Mouse (Mus musculus) midbrain, embryonic 10.5 days (tissue): ENCODE measurements around the gene Nr1d1. TPM values are rescaled to one million over a fixed set of nuclear protein-coding genes. Genes with fewer than 3 reads are reported as not detected.

ENCODE experiments used
- DNase-seq: peaks from one replicate; pipeline ENCODE4 v3.0.0-alpha.2; 2017; ENCODE audit warnings: low spot score
- H3K27ac ChIP-seq: fragments of 300-500 bp; sonication (generic); replicated peaks from 2 replicates; pipeline ENCODE4 v1.5.1; 2016; ENCODE audit warnings: mild to moderate bottlenecking
- H3K27me3 ChIP-seq: fragments of 300-500 bp; sonication (generic); 2 replicates; pipeline ENCODE4 v1.6.1; 2016; ENCODE audit warnings: low read depth, mild to moderate bottlenecking; ENCODE audit not compliant: poor library complexity, severe bottlenecking
- H3K36me3 ChIP-seq: fragments of 300-500 bp; sonication (generic); 2 replicates; pipeline ENCODE4 v1.6.1; 2016; ENCODE audit warnings: mild to moderate bottlenecking, moderate library complexity
- H3K4me1 ChIP-seq: fragments of 300-500 bp; sonication (generic); 2 replicates; pipeline ENCODE4 v1.6.1; 2016
- H3K4me3 ChIP-seq: fragments of 300-500 bp; sonication (generic); 2 replicates; pipeline ENCODE4 v1.5.1; 2016; ENCODE audit warnings: mild to moderate bottlenecking, moderate library complexity
- H3K9me3 ChIP-seq: fragments of 300-500 bp; sonication (generic); replicated peaks from 2 replicates; pipeline ENCODE4 v1.6.1; 2016; ENCODE audit warnings: mild to moderate bottlenecking
- WGBS: fragments of 180-500 bp; shearing (Covaris S2); methylation state at CpG from one replicate; pipeline ENCODE4 v1.1.7; 2016; 5-methylcytosine and 5-hydroxymethylcytosine counted together
- polyA plus RNA-seq: library from polyadenylated mRNA; unstranded; fragments of >200 nt; fragmentation: Nextera tagmentation; extraction: Ambion mirVana; gene quantifications from 2 replicates; pipeline ENCODE4 v1.2.1, GENCODE M21; 2016

Nr1d1 gene
- polyA plus RNA-seq, 1 experiment from 2014 or later = 1.4 TPM

DNA sequence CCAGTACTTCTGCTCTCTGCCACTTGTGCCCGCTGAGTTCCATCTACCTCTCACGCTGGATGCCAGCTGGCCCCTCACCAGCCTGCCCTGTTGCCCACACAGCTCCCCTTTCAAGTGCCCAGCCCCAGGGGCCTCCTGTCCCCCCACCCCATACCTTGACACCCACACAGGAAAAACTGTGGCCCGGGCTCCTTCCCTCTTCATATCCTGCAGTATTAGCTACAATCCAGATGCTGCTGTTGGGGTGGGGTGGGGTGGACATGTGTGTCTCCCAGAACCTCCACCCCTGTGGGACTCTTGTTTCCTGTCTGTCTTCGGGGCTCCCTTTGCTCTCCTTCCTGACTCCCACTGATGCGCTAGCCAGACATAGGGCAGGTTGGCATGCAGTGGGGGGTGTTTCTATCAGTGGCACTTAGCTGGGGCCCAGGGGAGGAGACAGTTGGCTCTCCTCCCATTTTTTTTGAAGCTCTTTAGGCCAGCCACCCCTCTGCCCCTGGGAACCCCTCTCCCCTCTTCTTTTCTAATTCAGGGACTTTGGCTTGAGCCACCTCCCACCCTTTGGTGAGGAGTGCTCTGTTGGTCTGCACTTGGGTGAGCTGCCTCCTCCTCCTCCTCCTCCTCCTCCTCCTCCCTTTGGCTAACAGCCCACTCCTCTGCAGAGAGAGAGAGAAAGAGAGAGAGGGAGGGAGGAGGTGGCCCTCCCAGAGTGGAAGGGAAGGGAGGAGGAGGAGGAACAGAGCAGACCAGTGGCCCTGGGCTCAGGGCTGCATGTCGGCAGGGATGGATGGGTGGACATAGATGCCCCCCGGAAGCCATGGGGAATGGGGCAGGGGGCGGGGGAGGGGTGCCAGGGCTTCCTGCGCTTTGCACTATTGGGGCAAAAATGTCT, 9.5 kb downstream of the Nr1d1 start:
- Histone ChIP-seq H3K27ac (peak overlapping the region; percentile 79), H3K9me3 (no peaks in the 10 kb centered on the region), H3K4me1 (peaks cover 52% of the 10 kb centered on the region), H3K36me3 (peaks cover 62% of the 10 kb centered on the region), H3K27me3 (no peaks in the 10 kb centered on the region), H3K4me3 (0 out of 2 replicates have a peak overlapping the region, but pooled peaks have one; percentile 16)
- WGBS = 56% methylated on average over 9 of the region's 9 CpGs
- DNase-seq = no peak

DNA sequence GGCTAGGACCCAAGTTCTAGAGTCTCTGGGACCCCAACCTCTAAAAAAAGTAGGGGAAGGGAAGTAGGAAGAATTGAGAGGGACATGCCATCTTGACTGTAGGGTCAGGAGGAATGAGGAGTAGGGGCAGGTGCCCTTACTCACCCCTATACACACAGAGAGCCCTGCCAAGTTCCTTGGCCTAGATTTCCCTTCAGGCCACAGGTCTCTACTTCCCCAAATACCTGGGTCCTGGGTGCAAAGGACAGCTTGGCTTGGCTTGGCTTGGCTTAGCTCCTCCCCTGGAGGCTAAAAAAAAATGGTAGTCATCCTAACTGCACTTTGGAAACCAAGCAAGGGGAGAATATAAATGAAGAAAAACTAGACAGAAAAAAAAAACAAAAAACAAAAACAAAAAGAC, 10.4 kb downstream of the Nr1d1 start:
- Histone ChIP-seq H3K36me3 (peaks cover 58% of the 10 kb centered on the region), H3K9me3 (no peaks in the 10 kb centered on the region)

DNA sequence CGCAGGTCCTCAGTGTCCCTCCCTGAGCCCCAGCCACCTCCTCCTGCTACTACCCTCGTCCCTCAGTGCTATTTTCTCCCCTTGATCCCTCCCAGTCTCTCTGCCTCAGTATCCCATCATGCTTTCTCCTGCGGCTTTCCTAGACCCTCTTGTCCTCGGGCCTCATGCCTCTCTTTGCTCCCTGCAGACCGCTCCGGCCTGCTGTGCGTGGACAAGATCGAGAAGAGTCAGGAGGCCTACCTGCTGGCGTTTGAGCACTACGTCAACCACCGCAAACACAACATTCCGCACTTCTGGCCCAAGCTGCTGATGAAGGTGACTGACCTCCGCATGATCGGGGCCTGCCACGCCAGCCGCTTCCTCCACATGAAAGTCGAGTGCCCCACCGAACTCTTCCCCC, 11.0 kb downstream of the Nr1d1 start:
- Histone ChIP-seq H3K36me3 (peaks cover 54% of the 10 kb centered on the region), H3K27me3 (no peaks in the 10 kb centered on the region), H3K27ac (no peak overlapping the region), H3K9me3 (no peaks in the 10 kb centered on the region), H3K4me3 (no peak overlapping the region), H3K4me1 (peaks cover 46% of the 10 kb centered on the region)
- 87% methylated on average over 18 of the region's 18 CpGs for WGBS
- no peak for DNase-seq

More for the DNA sequence above, 10.4 kb downstream of the Nr1d1 start:
- H3K4me1 ChIP-seq = peaks cover 52% of the 10 kb centered on the region
- no peak for DNase-seq
- H3K27me3 ChIP-seq = no peaks in the 10 kb centered on the region
- H3K4me3 ChIP-seq = no peak overlapping the region
- no peak overlapping the region for H3K27ac ChIP-seq

DNA sequence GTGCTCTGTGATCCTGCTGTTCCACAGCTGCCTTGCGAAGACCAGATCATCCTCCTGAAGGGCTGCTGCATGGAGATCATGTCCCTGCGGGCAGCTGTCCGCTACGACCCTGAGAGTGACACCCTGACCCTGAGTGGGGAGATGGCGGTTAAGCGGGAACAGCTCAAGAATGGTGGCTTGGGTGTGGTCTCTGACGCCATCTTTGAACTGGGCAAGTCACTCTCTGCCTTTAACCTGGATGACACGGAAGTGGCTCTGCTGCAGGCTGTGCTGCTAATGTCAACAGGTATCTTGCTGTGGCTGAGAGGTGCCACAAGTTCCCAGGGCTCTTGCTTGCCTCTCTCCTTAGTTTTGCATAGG, 11.7 kb downstream of the Nr1d1 start:
- DNase-seq = no peak
- 89% methylated on average over 8 of the region's 8 CpGs for WGBS
- no peaks in the 10 kb centered on the region for H3K9me3 ChIP-seq
- no peaks in the 10 kb centered on the region for H3K27me3 ChIP-seq
- no peak overlapping the region for H3K4me3 ChIP-seq
- H3K4me1 ChIP-seq = peaks cover 40% of the 10 kb centered on the region
- peaks cover 52% of the 10 kb centered on the region for H3K36me3 ChIP-seq
- H3K27ac ChIP-seq = no peak overlapping the region

DNA sequence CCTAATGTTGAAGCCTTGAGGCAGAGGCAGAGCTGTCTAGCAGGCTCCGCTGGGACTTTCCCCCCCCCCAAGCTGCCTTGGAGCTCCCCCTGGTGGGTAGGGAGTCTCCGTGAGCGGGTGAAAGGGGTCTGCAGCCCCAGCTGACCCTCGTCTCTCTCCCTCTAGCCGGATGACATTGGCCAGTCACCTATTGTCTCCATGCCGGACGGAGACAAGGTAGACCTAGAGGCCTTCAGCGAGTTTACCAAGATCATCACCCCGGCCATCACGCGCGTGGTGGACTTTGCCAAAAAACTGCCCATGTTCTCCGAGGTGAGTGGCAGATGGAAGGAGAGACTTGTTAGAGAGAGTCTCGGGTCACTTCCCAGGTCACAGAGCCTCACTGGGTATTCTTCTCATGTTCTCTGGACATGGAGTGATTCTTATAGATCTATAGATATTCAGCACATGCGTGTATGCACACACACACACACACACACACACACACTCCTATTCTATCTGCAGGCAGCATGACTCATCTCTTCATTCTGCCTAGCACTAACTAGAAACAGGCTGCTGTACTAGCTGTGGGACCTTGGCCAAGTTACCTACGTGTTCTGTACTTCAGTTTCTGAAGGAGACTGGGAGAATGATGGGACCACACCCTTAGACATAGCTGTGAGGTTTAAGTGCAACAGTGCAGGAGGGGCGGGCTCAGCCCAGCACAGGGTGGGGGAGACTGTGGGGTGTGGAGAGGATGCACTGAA, 12.2 kb downstream of the Nr1d1 start:
- H3K4me1 ChIP-seq = peaks cover 34% of the 10 kb centered on the region
- H3K36me3 ChIP-seq = peaks cover 55% of the 10 kb centered on the region
- H3K27me3 ChIP-seq = no peaks in the 10 kb centered on the region
- DNase-seq = no peak
- H3K27ac ChIP-seq = no peak overlapping the region
- 70% methylated on average over 17 of the region's 17 CpGs for WGBS
- H3K4me3 ChIP-seq = no peak overlapping the region
- no peaks in the 10 kb centered on the region for H3K9me3 ChIP-seq

DNA sequence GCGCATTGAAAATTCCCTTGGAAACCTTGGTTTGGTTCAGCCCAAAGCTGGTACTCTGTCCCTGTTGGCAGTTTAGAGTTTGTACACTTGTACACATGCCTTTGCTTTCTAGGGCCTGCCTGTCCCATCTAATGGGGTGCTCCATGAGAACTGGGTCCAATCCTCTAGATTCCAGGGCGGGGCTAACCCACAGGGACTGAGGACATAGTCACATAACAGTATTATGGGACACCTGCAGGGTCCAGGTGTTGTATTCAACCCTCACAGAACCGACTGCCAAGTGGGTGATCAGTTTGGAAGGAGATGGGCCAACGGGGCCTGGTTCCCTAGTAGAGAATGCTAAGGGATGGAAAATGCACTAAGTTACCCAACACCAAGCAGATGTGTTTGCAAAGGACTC, 13.2 kb downstream of the Nr1d1 start:
- Histone ChIP-seq H3K36me3 (peaks cover 56% of the 10 kb centered on the region), H3K27me3 (no peaks in the 10 kb centered on the region), H3K27ac (no peak overlapping the region), H3K9me3 (no peaks in the 10 kb centered on the region), H3K4me1 (peaks cover 25% of the 10 kb centered on the region), H3K4me3 (no peak overlapping the region)
- no peak for DNase-seq
- 95% methylated on average over 4 of the region's 4 CpGs for WGBS

DNA sequence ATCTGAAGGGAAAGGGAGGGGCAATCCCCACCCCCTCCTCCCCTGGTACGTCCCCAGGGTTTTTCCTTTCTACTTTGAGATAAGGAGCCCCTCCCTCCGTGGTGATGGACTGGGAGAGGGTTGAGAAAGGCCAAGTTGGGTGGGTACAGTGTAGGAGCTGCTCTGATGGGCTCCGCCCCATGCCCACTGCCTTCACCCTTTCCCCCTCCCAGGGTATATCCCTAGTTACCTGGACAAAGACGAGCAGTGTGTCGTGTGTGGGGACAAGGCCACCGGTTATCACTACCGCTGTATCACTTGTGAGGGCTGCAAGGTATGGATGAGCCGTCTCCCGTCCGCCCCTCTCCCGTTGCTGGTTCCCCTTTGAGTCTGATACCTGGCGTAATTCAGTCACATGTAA, 18.4 kb downstream of the Nr1d1 start:
- Histone ChIP-seq H3K4me3 (no peak overlapping the region), H3K9me3 (no peaks in the 10 kb centered on the region), H3K27ac (no peak overlapping the region), H3K4me1 (peaks cover 40% of the 10 kb centered on the region), H3K27me3 (no peaks in the 10 kb centered on the region), H3K36me3 (peaks cover 39% of the 10 kb centered on the region)
- DNase-seq = no peak
- WGBS = 90% methylated on average over 12 of the region's 12 CpGs

DNA sequence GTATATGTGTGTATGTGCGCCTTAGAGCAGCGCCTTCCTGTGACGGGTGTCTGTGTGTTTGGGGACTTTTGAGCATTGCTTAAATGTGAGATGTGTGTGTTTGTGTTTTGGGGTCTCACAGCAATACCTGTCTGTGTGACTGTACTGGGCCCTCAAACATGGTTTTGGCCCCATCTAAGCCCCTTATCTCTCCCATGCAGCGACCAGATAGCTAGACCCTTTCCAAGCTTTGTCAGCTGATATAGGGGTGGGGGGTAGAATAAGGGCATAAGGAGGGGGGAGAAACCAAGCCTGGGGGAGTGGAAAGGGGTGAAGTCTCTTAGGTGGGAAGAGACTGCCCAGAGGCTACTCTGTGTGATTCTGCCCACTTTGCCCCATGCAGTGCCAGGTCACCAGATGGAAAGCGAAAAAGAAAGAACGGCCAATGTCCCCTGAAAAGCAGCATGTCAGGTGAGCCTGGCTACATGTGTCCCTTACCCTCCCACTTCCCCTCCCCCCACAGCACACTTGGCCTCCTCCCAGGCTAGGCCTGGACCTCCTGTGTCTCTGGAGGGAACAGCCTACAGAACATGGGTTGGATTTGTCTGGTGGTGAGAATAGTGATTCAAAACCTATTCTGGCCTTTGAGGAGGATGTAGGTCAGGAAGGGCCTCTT, 19.3 kb downstream of the Nr1d1 start:
- 0 out of 2 replicates have a peak overlapping the region, but pooled peaks have one; percentile 42 for H3K27ac ChIP-seq
- H3K36me3 ChIP-seq = peaks cover 32% of the 10 kb centered on the region
- H3K4me1 ChIP-seq = peaks cover 48% of the 10 kb centered on the region
- 89% methylated on average over 6 of the region's 6 CpGs for WGBS
- no peaks in the 10 kb centered on the region for H3K27me3 ChIP-seq
- DNase-seq = no peak
- no peaks in the 10 kb centered on the region for H3K9me3 ChIP-seq
- H3K4me3 ChIP-seq = no peak overlapping the region

DNA sequence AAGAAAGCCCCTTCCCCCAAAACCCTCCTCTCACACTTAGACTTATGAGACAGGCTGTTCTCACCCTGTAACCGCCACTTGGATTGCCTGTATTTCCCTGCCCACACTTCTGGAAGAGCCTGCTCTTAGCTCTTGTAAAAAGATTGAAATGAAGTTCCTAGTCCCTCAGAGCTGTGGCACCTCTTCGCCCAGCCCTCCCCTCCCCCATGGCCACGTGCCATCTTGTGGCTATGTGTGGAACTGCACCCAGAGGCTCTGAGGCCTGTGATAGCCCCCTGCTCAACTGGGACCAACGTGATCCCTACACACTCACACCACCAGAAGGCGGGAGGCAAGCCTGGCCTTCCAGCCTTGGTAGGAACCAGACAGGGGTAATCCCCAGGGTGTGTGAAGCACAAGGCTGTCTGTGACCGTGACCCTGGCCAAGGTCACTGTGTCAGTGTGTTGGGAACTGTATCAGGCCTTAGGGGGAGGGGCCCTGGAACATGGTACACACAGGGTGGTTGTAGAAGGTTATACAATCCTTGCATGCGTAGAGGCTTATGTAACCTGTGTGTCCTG, 20.4 kb downstream of the Nr1d1 start:
- Histone ChIP-seq H3K27ac (peak overlapping the region; percentile 64), H3K36me3 (peaks cover 25% of the 10 kb centered on the region), H3K4me1 (peaks cover 60% of the 10 kb centered on the region), H3K9me3 (no peaks in the 10 kb centered on the region), H3K4me3 (0 out of 2 replicates have a peak overlapping the region, but pooled peaks have one; percentile 5), H3K27me3 (no peaks in the 10 kb centered on the region)
- WGBS = 22% methylated on average over 7 of the region's 7 CpGs
- DNase-seq = peak; percentile 84

DNA sequence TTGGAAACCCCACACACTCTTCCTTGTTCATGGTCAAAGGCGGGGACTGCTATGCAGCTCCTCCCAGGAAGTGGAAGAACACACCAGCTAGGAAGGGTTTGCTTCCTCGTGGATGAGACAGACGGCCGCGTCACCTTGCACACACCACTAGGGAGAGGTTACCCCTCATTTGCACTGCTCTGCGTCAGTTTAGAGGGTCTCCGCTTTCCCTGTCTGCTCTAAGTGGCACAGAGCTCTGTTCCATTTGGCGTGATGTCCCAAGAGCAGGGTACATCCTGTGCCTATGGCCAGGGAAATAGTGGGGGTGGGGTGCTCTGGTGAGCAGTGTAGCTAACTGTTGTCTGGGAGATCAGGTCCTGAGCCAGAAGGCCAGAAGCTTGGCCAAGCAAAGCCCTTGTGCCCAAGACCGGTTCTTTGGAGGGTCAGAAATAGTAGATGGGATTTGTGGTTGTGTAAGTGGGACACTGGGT, 20.9 kb downstream of the Nr1d1 start:
- Histone ChIP-seq H3K36me3 (peaks cover 25% of the 10 kb centered on the region), H3K9me3 (no peaks in the 10 kb centered on the region), H3K27ac (peak overlapping the region; percentile 64), H3K4me1 (peaks cover 65% of the 10 kb centered on the region), H3K4me3 (0 out of 2 replicates have a peak overlapping the region, but pooled peaks have one; percentile 5), H3K27me3 (no peaks in the 10 kb centered on the region)
- WGBS = 80% methylated on average over 9 of the region's 9 CpGs
- no peak for DNase-seq

DNA sequence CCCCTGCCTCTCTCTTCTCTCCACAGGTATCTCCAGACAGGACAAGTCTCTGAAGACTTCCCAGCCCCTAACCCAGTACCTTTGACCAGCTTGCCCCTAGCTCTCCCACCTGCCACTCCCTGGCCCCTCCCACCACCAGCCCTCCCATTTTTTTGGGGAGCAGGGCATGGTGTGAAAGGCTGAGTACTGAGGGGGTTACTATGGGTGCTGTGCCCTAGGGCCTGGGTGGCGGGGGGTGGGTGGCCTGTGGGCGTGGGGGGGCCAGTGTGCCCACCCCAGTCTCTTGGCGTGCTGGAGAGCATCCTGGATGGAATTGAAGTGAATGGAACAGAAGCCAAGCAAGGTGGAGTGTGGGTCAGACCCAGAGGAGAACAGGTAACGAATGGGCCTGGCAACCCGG, 21.9 kb downstream of the Nr1d1 start:
- Histone ChIP-seq H3K4me1 (peaks cover 74% of the 10 kb centered on the region), H3K9me3 (no peaks in the 10 kb centered on the region), H3K4me3 (no peak overlapping the region), H3K27ac (no peak overlapping the region), H3K36me3 (peaks cover 20% of the 10 kb centered on the region), H3K27me3 (no peaks in the 10 kb centered on the region)
- no peak for DNase-seq
- WGBS = 93% methylated on average over 5 of the region's 5 CpGs

DNA sequence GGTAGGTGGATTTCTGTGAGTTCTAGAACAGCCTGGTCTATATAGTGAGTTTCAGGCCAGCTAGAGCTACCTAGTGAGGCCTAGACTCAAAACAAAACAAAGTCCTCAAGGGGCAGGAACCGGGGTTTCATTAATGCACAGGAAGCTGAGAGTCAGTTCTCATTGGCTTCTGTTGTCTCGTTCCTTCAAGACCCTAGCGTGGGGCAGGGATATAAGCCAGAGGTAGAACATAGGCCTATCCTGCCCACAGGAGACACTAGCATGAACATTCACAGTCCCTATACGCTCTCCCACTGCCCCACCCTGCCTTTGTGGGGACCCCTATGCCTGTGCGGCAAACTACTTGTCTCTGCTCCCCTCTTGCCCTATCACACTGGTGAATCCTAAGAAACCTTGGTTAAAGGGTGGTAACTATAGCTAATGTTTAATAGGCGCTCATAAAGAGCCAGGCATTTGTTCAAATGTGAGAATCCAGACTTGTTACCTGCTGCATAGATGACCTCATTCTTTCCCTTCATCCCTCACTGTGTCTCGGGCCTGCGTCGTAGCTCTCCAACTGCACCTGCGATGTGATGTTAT, 22.5 kb downstream of the Nr1d1 start:
- H3K27ac ChIP-seq = peak overlapping the region; percentile 85; the same call in 1 of the 2 replicates
- no peaks in the 10 kb centered on the region for H3K27me3 ChIP-seq
- DNase-seq = no peak
- peaks cover 19% of the 10 kb centered on the region; the same call in 1 of the 2 replicates for H3K36me3 ChIP-seq
- H3K4me3 ChIP-seq = no peak overlapping the region
- H3K4me1 ChIP-seq = peaks cover 80% of the 10 kb centered on the region
- 90% methylated on average over 10 of the region's 10 CpGs for WGBS
- H3K9me3 ChIP-seq = no peaks in the 10 kb centered on the region
